Mouse (Mus musculus) CD4-positive, CD25-positive, alpha-beta regulatory T cell, adult 2 months (primary cell): ENCODE data around the gene Psg19.
A peak's percentile ranks its signal among the peaks of the same experiment; 100 is the strongest.
"Not testable (repeated sequence)": the region's sequence is repeated elsewhere in the genome, so short reads cannot be mapped to it uniquely, and the experiment has no call there.

Experiments
- DNase-seq: peaks from one replicate; pipeline ENCODE4 v3.0.0-alpha.2; 2012; ENCODE audit warnings: low read depth, low spot score

Gene Psg19

DNA sequence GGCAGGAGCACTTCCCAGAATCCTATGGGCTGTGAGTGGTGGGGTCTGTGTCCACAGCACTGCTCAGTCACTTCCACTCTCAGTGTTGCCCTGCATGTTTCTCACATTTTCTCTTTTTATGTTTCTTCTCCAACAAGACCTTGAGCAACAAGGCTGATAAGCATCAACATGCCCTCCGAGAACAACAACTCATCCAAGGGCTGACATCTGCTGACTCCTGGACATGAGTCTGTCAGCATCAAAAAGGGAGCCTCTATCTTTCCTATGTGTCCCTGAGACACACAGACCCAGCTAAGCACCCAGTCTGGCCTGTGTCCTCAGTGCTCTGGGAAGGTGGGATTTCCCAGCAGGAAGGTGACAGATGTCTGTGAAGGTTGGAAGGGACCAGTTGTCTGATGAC, at the start of gene Psg19:
Gene Psg19 (minus strand): TSS at position 101 of the 400 bp plus-strand sequence.
- no peak for DNase-seq

DNA sequence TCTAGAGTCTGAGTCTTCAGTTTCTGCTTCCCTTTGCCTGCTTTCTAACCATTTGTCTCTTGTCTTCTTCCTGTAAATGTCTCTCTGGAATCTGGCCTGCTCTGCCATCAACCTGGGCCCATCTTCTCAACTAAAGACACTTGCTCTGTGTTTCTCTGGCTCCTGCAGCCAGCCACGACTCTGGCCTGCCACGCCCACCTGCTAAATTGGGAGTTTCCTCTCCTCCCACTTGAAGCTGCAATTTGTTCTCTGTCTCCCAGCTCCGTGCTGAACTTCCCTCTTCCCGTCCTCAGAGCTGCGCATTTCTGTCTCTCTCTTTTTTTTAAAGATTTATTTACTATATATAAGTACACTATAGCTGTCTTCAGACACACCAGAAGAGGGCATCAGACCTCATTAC, 46.5 kb upstream of the Psg19 start:
- DNase-seq: no peak

DNA sequence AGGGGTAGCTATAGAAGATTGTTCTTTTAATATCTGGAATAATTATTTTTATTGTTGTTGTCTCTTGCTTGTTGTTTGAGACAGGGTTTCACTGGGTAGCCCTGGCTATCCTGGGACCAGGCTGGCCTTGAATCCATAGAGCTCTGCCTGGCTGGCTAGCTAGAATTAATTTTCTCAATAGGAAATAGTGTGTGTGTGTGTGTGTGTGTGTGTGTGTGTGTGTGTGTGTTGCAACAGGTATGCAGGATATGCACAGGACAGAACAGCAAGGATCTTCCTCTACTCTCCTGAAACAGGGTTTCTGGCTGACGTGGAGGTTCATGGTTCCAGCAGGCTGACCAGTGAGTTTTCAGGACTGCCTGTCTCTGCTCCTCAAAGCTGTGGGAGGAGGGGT, 42.9 kb upstream of the Psg19 start:
- no peak for DNase-seq

DNA sequence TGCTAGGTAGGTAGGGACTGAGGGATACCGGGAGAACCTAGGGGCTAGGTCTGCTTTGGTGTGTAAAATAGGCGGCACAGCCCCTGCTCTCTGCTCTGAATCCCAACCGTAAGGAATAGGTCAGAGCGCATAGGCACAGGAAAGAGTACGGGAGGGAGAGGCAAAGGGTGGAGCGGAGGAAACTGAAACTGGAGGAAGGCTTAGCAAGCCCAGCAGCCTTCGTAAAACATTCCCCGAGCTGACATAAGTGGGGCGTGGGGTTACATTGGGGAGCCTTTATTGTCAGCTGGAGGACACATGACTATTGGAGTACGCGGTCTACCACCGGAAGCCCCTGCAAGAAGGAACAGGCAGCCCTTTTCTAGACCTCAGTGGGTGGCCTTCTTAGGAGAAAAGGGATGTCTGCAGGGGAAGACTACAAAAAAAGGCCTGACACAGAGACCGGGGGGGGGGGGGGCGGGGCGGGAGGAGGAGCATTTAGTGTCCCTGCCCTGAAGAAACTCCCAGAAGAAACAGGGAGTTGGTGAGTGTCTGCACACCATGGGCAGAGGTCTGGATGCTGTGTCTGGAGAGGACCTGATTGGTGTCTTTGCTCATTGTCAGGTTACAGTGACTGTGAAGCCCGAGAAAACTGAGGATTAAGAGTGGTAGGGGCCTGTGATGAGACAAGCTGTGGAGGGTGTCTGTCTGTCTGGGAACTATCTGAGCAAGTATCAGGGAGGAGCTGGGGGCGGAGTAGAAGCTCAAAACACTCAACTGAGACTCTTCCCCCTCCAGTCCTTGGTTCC, 42.3 kb upstream of the Psg19 start:
- DNase-seq: peak; percentile 63

DNA sequence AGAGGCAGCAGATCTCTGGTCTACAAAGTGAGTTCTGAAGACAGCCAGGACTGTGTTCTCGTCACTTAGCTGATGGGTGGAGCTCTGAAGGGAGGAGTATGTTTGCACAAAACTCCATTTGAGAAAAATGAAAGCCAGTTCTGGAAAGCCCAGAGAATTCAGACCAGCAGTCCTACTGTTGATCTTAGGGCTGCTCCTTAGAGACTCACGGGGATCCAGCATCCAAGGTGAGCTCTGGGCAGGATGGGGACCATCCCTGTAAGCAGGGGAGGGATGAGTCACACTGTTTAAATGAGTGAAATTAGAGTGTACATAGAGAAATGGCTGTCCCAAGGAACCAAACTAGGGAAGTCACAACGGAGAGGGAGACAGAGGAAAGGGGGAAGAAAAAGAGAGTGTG, 41.5 kb upstream of the Psg19 start, which contains the start of gene Mill2:
Gene Mill2 (plus strand): TSS at position 102 of the 400 bp plus-strand sequence.
- peak; percentile 15 for DNase-seq

DNA sequence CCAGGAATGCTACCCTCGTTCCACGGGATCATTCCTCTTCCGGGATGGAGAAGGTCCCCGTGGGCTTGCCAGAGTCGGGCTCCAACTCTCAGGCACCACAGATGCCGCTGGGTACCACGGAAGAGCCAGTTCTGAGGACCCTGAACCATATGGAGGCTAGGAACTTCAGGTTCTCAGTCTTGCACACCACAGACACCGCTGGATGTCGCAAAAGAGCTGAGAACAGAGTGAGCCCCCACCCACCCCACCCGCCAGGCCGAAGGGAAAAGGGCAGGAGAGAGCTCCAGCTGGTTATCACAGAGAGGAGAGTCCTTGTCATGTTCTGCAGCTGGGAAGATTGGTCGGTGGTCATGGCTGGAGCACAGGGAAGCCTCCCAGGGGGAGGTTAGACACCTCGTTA, 34.0 kb upstream of the Psg19 start:
- no peak for DNase-seq

DNA sequence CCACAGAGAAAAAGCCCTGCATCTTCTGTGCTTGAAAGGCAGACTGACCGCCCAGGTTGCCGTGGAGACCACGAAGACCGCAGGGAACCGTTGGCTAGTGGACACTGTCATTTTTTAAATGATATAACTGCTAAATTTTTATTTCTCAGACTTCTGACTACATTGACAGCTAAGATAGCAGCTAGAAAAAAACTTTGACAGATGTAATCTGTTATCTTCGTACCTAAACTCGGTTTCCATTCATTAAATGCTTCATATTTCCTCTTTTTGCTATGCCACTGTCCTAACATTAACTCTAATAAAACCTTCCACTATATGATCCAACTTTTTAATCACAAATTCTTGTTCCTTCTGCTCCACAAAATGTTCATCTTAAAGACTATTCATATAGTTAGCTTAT, 31.2 kb upstream of the Psg19 start:
- no peak for DNase-seq

DNA sequence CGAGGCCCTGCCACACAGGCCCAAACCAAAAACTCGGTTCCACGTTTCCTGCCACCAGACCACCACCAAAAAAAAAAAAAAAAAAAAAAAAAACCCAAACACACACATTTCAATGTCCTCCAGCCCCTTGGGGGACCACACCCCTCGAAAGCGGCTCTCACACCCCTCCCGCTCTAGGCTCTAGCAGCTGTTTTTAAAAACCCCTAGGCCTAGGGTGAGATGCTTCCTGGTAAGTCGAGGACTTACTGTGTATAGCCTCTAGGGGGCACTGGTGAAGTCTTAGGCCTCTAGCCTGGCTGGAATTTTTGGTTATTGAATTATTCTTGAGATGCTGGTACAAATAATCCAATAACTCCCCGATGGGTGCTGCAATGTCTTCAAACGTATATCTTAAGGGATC, 30.3 kb upstream of the Psg19 start:
- DNase-seq: peak; percentile 32

DNA sequence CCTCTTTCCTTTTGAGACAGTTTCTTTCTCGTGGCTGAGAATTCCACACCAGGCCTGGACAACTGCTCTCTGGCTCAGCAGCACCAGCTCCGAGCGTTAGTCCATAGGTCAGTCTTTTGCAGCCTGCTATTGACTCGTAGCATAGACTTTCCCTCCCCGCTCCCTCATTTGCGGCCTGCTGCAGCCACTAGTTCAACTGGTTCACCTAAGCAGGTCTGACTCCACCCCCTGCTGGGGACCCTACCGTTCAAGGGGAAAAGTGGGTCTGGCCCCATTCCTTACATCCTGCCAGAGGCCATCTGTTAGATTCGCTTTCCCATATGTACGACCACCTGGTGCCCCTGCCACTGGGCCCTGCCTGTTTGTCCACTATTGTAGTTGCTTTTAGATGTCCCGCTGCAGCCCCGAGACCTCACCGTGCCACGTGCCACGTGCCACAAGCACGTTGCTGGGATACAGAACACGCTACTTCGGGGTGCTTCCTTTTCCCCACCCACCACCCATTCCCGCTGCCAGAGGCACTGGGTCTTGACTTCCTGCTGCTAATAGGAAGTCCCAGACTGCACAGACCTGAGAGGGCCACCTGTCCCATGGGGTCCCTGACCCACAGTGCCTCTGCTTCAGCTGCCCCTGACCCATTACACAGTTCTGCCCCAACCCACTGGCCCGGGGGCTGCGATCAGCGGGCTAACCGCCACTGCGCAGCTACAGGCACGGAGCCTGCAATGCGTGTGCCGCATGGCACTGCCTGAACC, 29.6 kb upstream of the Psg19 start:
- no peak for DNase-seq

DNA sequence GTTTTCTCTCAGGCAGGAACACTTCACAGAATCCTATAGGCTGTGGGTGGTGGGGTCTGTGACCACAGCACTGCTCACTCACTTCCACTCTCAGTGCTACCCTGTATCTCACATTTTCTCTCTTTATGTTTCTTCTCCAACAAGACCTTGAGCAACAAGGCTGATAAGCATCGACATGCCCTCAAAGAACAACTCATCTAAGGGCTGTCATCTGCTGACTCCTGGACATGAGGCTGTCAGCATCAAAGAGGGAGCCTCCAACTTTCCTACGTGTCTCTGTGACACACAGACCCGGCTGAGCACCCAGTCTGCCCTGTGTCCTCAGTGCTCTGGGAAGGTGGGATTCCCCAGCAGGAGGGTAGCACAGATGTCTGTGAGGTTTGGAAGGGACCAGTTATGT, 23.2 kb upstream of the Psg19 start, which contains the start of gene Psg17:
Gene Psg17 (minus strand): TSS at position 101 of the 400 bp plus-strand sequence.
- DNase-seq: no peak

DNA sequence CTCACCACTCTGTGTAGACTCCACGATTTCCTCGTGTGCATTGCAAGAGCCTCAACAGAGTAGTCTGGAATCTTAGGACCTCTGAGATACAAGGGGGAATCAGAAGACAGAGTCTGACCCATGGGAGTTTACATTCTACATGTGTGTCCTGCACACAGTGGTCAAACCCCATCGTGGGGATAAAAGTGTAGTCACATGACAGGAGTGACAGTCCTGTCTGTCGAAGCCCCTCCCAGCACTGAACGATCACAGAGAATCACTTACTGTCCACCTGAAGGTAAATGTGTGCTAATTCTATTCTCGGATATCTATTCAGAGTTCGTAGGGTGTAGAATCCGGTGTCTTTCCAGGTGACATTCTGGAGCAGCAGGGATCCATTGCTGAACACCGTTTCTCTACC, 20.0 kb upstream of the Psg19 start:
- DNase-seq: no peak

DNA sequence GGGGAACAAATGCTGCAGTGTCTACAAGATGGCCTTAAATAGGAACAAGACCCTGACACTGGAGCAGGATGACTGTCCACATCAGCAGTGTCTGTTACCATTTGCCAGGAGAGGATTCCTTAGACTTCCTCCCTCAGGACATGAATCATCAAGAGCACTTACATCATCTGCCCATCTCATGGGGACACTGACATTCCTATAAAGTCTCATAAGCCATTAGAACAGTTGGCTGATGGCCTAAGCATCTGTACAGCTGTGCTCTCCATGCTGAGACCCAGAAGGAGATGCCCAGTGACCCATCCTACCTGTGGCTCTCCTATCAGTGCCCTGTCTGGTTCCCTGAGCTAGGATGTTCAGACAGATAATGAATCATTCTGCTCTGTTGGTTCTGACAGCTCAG, 5.2 kb upstream of the Psg19 start:
- no peak for DNase-seq

DNA sequence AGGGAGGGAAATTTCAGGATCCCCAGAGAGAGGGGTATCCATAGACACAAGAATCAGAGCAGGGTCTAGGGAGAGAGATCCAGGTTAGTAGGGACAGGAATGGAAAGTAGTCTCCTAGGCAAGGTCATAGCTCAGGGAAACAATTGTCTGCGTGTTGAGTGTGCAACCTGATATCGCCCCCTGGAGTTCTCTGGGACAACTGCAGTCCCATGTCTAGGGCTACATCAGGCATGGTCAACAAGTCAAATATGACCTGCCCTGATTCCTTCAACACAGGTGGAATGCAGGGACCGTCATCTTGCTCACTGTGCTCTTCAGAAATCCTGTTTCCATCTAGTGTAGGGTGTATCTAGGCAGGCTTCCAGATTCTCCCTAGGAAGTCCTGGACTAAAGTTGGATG, 809 bp upstream of the Psg19 start:
- DNase-seq: peak; percentile 10

DNA sequence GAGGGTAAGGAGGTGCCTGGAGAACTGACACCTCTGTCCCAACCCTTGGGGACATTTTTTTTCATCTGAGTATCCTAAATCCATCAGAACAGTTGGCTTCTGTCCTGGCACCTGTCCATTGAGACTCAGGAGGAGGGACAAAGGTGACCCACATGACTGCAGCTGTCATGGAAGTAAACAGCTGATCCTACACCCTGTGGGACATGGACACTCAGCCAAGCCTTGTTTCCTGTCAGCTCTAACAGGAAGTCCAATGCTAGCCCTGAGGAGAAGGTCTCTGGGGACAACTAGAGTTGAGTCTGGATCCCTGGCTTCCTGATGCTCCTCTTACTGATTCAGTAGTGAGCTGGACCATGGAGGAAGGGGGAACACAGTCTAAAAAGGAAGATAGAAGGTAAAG, 7.6 kb downstream of the Psg19 start:
- DNase-seq: not testable (repeated sequence)

DNA sequence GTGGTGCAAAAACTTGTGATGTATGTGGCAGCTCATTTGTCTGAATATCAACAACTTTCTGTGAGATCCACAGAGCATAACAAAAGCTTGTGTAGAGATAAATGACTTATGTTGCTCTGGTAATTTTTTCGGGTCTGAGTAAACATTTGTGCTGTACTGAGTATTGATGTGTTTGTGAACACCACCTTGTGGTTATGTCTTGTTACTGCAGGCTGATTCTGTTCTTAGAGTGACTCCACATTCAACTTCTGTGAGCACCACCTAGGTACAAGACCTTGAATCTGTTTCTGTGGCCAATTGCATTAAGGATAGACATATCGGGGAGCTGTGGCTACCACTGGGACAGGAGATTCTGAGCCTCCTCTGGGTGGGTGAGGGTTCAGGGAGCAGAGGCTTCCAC, 17.0 kb downstream of the Psg19 start:
- peak; percentile 20 for DNase-seq

DNA sequence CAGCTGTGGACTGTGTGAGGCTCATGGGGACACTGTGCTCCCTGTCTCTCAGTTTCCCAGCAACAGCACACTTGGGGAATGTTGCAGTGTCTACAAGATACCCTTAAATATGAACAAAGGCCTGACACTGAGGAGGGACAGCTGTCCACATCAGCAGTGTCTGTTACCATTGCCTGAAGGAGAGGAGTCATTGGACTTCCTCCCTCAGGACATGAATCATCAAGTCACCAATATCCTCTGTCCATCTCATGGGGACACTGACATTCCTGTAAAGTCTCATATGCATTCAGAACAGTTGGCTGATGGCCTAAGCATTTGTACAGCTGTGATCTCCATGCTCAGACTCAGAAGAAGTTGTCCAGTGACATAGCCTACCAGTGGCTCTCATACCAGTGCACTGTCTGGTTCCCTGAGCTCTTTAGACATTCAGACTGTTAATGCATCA, 19.0 kb downstream of the Psg19 start:
- no peak for DNase-seq

DNA sequence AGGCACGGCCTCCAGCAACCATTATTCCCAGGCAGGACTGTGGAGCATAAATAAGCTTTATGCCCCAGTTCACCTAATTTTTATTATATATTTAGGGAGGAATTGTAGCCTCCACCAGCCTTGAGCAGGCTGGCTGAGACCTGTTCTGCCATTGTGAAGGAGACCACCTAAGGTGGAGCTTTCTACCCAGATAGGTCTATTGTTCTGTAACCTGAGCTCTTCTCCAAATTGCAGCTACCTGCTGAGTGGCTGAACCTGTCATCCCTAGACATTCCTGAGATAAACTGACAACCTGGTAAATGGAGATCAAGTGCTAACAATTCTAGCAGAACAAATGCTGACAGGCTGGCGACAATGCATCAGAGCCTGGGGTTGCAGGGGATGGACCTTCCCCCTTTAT, 35.4 kb downstream of the Psg19 start:
- DNase-seq: not testable (repeated sequence)

DNA sequence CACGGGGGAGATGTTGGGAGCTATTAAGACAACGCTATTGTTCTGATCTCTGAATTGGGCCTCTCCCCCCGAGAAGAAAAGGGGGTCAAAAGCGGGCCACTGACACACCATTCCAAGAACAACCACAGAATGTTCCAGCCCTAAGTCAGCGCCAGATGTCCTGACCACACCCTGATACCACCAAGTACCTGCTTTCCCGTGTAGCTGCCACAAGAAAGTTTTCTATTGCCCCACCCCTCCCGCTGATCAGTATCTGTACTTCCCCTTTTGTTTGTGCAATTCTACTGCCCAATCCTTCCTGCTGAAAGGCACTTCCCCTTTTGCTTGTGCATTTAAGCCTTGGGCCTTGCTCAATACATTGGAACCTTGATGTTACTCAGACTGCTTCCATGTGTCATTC, 38.2 kb downstream of the Psg19 start:
- not testable (repeated sequence) for DNase-seq

DNA sequence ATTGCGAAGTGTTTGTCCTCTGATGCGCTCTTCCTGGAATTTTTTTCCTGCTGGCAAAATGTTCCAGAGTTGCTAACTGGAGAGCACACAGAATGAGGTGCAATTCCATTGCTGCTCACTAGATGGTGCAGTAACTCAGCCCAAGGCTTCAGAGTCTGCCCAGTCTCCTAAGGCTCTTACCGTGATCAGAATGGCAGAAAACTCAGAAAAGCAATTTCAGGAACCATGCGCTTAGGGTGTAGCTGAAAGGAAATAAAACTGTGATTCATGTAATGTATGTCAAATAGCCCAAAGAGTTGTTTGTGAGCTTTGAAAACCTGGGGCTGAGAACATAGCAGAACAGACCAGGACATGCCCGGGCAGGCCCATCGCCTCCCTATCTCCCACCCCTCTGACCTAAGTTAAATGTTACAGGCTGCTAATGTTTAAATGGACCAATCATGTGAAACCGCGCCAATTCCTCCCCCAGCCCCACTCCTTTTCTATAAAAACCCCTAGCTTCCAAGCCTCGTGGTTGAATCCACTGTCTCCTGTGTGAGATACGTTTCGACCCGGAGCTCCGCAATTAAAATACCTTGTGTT, 48.3 kb downstream of the Psg19 start:
- DNase-seq: peak; percentile 71

DNA sequence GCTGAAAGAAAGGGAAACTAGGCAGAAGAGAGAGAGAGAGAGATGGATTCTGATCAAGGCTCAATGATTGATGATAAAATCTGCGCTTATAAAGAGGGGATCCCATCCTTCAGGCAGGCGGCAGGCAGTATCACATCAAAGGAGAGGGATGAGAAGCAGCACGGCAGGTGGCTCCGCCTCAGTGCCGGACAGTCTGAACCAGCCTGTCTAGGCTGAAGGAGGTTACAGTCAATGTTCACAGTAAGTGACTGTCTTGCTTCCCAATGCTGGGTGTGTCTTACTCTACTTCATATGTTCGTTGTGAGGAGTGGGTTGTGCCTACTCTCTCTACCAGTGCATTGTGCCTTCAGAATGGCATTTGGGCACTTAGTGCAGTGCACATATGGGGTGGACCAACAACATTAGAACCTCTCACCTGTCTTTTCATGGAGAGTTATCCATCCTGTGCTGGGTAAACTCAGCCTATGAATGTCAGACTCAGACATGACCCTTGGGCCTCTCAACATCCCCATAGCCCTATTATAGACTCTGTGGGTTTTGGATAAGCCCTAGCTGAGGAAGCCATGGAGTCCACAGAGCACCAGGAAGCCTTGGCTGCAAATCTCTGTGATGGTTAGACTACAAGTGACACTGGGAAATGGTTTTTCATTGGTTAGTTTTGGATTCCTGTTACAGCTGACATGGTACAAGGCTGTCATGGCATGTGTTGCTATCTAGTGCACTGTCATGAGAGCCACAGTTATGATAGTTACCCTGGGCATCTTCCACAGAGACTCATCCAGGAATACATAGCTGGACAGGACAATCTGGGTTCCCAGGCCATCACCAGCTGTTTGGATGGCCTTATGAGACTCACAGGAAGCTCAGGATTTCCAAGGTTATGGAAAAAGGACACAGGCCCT, 49.1 kb downstream of the Psg19 start:
- DNase-seq: no peak

DNA sequence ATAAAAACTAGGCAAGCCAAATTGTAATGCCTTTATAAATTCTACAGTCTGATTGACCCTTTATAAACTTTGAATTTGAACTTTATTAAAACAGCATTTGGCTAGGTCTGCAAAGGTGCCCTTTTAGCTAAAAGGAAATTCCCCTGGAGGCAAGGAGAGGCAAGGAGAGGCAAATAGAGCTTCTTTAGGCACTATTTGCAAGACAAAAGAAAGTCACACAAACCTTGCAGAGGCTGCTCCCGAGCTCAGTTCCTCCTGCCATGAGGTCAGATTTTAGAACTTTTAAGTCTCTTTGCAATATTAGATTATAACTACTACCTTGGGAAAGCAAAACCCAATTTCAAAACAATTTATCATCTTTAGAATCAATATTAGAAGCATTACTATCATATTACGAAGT, 50.9 kb downstream of the Psg19 start:
- DNase-seq: not testable (repeated sequence)
